Mouse (Mus musculus): Measurements from ENCODE around the gene 2410004P03Rik. TPM values are rescaled to one million over a fixed set of nuclear protein-coding genes. Genes with fewer than 3 reads are reported as not detected.

The 2410004P03Rik gene
- polyA plus RNA-seq (2012; rRNA removed) = 16.4 and 17.5 TPM in 2 replicates

GRCm38 (mm10) chr12:17011100-17011870 is at the start of gene 2410004P03Rik:
2410004P03Rik (minus strand) TSS chr12:17011727.

GRCm38 (mm10) chr12:16999739-17000497 is 11.6 kb downstream of the 2410004P03Rik start, which contains the start of gene Pqlc3:
Pqlc3 (minus strand) TSS chr12:17000408.

Other genes with a start within 250 kb of the 2410004P03Rik start
- 306 and 348 TPM in 2 replicates for gene Greb1, start 210.8 kb downstream of the 2410004P03Rik start, polyA plus RNA-seq (2012; rRNA removed)
- 25.3 and 31.2 TPM in 2 replicates for gene E2f6, start 200.8 kb downstream of the 2410004P03Rik start, polyA plus RNA-seq (2012; rRNA removed)
- gene Rock2, start 116.8 kb downstream of the 2410004P03Rik start, polyA plus RNA-seq (2012; rRNA removed) = 3.9 and 4.0 TPM in 2 replicates
- gene Pqlc3, start 11.3 kb downstream of the 2410004P03Rik start, polyA plus RNA-seq (2012; rRNA removed) = 31.6 and 32.5 TPM in 2 replicates
- 4.0 and 6.3 TPM in 2 replicates for gene Kcnf1, start 165.2 kb upstream of the 2410004P03Rik start, polyA plus RNA-seq (2012; rRNA removed)

Data from ovary, adult 2 months (tissue).